Mouse (Mus musculus): ENCODE data around the gene Myl6. TPM values are rescaled to one million over a fixed set of nuclear protein-coding genes. Genes with fewer than 3 reads are reported as not detected.
"Not testable (repeated sequence)": the region's sequence is repeated elsewhere in the genome, so short reads cannot be mapped to it uniquely, and the experiment has no call there.

Gene Myl6
- total and polyA plus RNA-seq, 3 experiments: 266 to 1,414 (median 359) TPM

GRCm38 (mm10) chr10:128492633-128493311, 1.2 kb downstream of the Myl6 start:
- Histone ChIP-seq H3K36me3 (replicated peaks) (peaks cover 71% of the 10 kb centered on the region), H3K27me3 (ENCODE audit: insufficient read depth, low read length) (no peaks in the 10 kb centered on the region), H3K4me1 (ENCODE audit: insufficient read depth, low read depth, low read length) (peaks cover 64% of the 10 kb centered on the region), H3K4me3 (ENCODE audit: low read depth, low read length) (peak overlapping the region; percentile 73), H3K9me3 (replicated peaks) (no peaks in the 10 kb centered on the region)
- no peak for TF ChIP-seq GATA1 (IDR thresholded peaks at IDR 0.05; ENCODE audit: borderline replicate concordance, low read length)
- no peak for TF ChIP-seq TAL1 (conservative IDR thresholded peaks at IDR 0.05; ENCODE audit: low read depth, low read length)
- TF ChIP-seq POLR2AphosphoS5 (IDR thresholded peaks at IDR 0.05; ENCODE audit: insufficient replicate concordance, low read depth, low read length): no peak
- no peak for TF ChIP-seq CTCF (IDR thresholded peaks at IDR 0.05; ENCODE audit: low read depth, low read length)
- no peak for TF ChIP-seq GATA2 (IDR thresholded peaks at IDR 0.05; ENCODE audit: borderline replicate concordance, low read depth, low read length)
- ATAC-seq (ENCODE audit: extremely low read depth, insufficient number of reproducible peaks, low FRiP score, poor library complexity, severe bottlenecking) (peak; percentile 47), DNase-seq (ENCODE audit: low spot score) (peak; percentile 54)

- not testable (repeated sequence) for DNase-seq (ENCODE audit: low spot score); H3K9me3 ChIP-seq (replicated peaks); ATAC-seq (ENCODE audit: extremely low read depth, insufficient number of reproducible peaks, low FRiP score, poor library complexity, severe bottlenecking); H3K27me3 ChIP-seq (ENCODE audit: insufficient read depth, low read length)
- H3K4me1 ChIP-seq (ENCODE audit: insufficient read depth, low read depth, low read length): peaks cover 57% of the 10 kb centered on the region
- peak overlapping the region; percentile 73; the same call in 1 of the 2 replicates for H3K4me3 ChIP-seq (ENCODE audit: low read depth, low read length)
- H3K36me3 ChIP-seq (replicated peaks): peaks cover 75% of the 10 kb centered on the region
Measured at GRCm38 (mm10) chr10:128492051-128492450, 1.9 kb downstream of the Myl6 start.

- no peak for TF ChIP-seq CTCF (IDR thresholded peaks at IDR 0.05; ENCODE audit: low read depth, low read length)
- no peak for TF ChIP-seq POLR2AphosphoS5 (IDR thresholded peaks at IDR 0.05; ENCODE audit: insufficient replicate concordance, low read depth, low read length)
- TF ChIP-seq GATA2 (IDR thresholded peaks at IDR 0.05; ENCODE audit: borderline replicate concordance, low read depth, low read length): no peak
- TF ChIP-seq GATA1 (IDR thresholded peaks at IDR 0.05; ENCODE audit: borderline replicate concordance, low read length): no peak
- no peak for TF ChIP-seq TAL1 (conservative IDR thresholded peaks at IDR 0.05; ENCODE audit: low read depth, low read length)
- Histone ChIP-seq H3K27me3 (ENCODE audit: insufficient read depth, low read length) (no peaks in the 10 kb centered on the region), H3K4me1 (ENCODE audit: insufficient read depth, low read depth, low read length) (peaks cover 51% of the 10 kb centered on the region), H3K9me3 (replicated peaks) (no peaks in the 10 kb centered on the region), H3K36me3 (replicated peaks) (peaks cover 74% of the 10 kb centered on the region), H3K4me3 (ENCODE audit: low read depth, low read length) (peak overlapping the region; percentile 56; the same call in 1 of the 2 replicates)
- no peak for ATAC-seq (ENCODE audit: extremely low read depth, insufficient number of reproducible peaks, low FRiP score, poor library complexity, severe bottlenecking)
- DNase-seq (ENCODE audit: low spot score): no peak
Measured at GRCm38 (mm10) chr10:128491495-128491894, 2.5 kb downstream of the Myl6 start.

GRCm38 (mm10) chr10:128490912-128491311, 3.0 kb downstream of the Myl6 start:
- H3K4me3 ChIP-seq (ENCODE audit: low read depth, low read length): no peak overlapping the region
- H3K36me3 ChIP-seq (replicated peaks): peaks cover 74% of the 10 kb centered on the region

GRCm38 (mm10) chr10:128490232-128490631, 3.7 kb downstream of the Myl6 start:
- peaks cover 39% of the 10 kb centered on the region for H3K4me1 ChIP-seq (ENCODE audit: insufficient read depth, low read depth, low read length)
- H3K4me3 ChIP-seq (ENCODE audit: low read depth, low read length): no peak overlapping the region
- TF ChIP-seq GATA2 (IDR thresholded peaks at IDR 0.05; ENCODE audit: borderline replicate concordance, low read depth, low read length) (no peak), CTCF (IDR thresholded peaks at IDR 0.05; ENCODE audit: low read depth, low read length) (no peak), POLR2AphosphoS5 (IDR thresholded peaks at IDR 0.05; ENCODE audit: insufficient replicate concordance, low read depth, low read length) (no peak), TAL1 (conservative IDR thresholded peaks at IDR 0.05; ENCODE audit: low read depth, low read length) (no peak), GATA1 (IDR thresholded peaks at IDR 0.05; ENCODE audit: borderline replicate concordance, low read length) (no peak)
- no peaks in the 10 kb centered on the region for H3K27me3 ChIP-seq (ENCODE audit: insufficient read depth, low read length)
- DNase-seq (ENCODE audit: low spot score): no peak
- ATAC-seq (ENCODE audit: extremely low read depth, insufficient number of reproducible peaks, low FRiP score, poor library complexity, severe bottlenecking): no peak
- no peaks in the 10 kb centered on the region for H3K9me3 ChIP-seq (replicated peaks)
- peaks cover 77% of the 10 kb centered on the region for H3K36me3 ChIP-seq (replicated peaks)

More at GRCm38 (mm10) chr10:128490912-128491311, 3.0 kb downstream of the Myl6 start:
- ATAC-seq (ENCODE audit: extremely low read depth, insufficient number of reproducible peaks, low FRiP score, poor library complexity, severe bottlenecking) (no peak), DNase-seq (ENCODE audit: low spot score) (no peak)
- H3K4me1 ChIP-seq (ENCODE audit: insufficient read depth, low read depth, low read length): peaks cover 45% of the 10 kb centered on the region
- H3K9me3 ChIP-seq (replicated peaks): no peaks in the 10 kb centered on the region
- TF ChIP-seq GATA1 (IDR thresholded peaks at IDR 0.05; ENCODE audit: borderline replicate concordance, low read length) (no peak), TAL1 (conservative IDR thresholded peaks at IDR 0.05; ENCODE audit: low read depth, low read length) (no peak), POLR2AphosphoS5 (IDR thresholded peaks at IDR 0.05; ENCODE audit: insufficient replicate concordance, low read depth, low read length) (no peak), CTCF (IDR thresholded peaks at IDR 0.05; ENCODE audit: low read depth, low read length) (no peak), GATA2 (IDR thresholded peaks at IDR 0.05; ENCODE audit: borderline replicate concordance, low read depth, low read length) (no peak)
- H3K27me3 ChIP-seq (ENCODE audit: insufficient read depth, low read length): no peaks in the 10 kb centered on the region

- no peak for ATAC-seq (ENCODE audit: extremely low read depth, insufficient number of reproducible peaks, low FRiP score, poor library complexity, severe bottlenecking)
- Histone ChIP-seq H3K27me3 (ENCODE audit: insufficient read depth, low read length) (no peaks in the 10 kb centered on the region), H3K9me3 (replicated peaks) (no peaks in the 10 kb centered on the region), H3K4me3 (ENCODE audit: low read depth, low read length) (no peak overlapping the region), H3K36me3 (replicated peaks) (peaks cover 75% of the 10 kb centered on the region), H3K4me1 (ENCODE audit: insufficient read depth, low read depth, low read length) (peaks cover 35% of the 10 kb centered on the region)
- DNase-seq (ENCODE audit: low spot score): no peak
- TF ChIP-seq GATA2 (IDR thresholded peaks at IDR 0.05; ENCODE audit: borderline replicate concordance, low read depth, low read length): no peak
- no peak for TF ChIP-seq CTCF (IDR thresholded peaks at IDR 0.05; ENCODE audit: low read depth, low read length)
- TF ChIP-seq GATA1 (IDR thresholded peaks at IDR 0.05; ENCODE audit: borderline replicate concordance, low read length): no peak
- TF ChIP-seq TAL1 (conservative IDR thresholded peaks at IDR 0.05; ENCODE audit: low read depth, low read length): no peak
Measured at GRCm38 (mm10) chr10:128489785-128490184, 4.2 kb downstream of the Myl6 start.

Data from G1E (cell line).